Comparison of ENCODE assay signal across 20 mouse cellular contexts in the genomic region with DNA sequence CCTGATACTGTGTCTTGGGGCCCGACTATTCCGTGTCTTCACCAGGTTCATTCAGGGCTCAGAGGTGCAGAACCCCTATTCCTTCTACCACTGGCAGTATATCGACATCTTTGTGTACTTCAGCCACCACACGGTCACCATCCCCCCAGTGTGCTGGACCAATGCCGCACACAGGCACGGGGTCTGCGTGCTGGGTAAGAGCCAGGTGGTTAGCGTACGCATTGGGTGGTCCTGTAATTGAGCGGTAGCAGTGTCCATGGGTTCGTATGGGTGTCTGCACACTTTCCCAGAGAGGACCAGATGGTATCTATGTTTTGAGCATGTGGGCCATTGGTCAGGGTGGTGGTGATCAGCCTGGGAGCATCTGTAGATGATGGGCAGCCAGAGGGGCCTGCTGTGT. TPM values are rescaled to one million over a fixed set of nuclear protein-coding genes. Genes with fewer than 3 reads are reported as not detected.
"Had no signal": no experiment of that assay in that cellular context is flagged by ENCODE, and none has a peak within 500 bp of the region (broad histone marks: within the 10 kb centered on the region; RNA-seq: fewer than 3 reads in every experiment).

No protein-coding gene starts in this region.

- H3K27me3 ChIP-seq: lung, embryonic 15.5 days; midbrain, embryonic 13.5 days; midbrain, embryonic 15.5 days; neural tube, embryonic 12.5 days; stomach, embryonic 15.5 days had no signal

- DNase-seq: liver, postnatal 0 days; lung, adult 2 months; lung, postnatal 14 days; lung, postnatal 36 days; right cerebral cortex, postnatal 14 days; thymus, adult 2 months; thymus, postnatal 25 days; thymus, postnatal 4 days had no signal

- H3K27ac ChIP-seq: lung, embryonic 15.5 days; macrophage; midbrain, embryonic 13.5 days; midbrain, embryonic 15.5 days; neural tube, embryonic 12.5 days; stomach, embryonic 15.5 days; stomach, postnatal 0 days had no signal

- H3K4me3 ChIP-seq: lung, embryonic 15.5 days; midbrain, embryonic 13.5 days; midbrain, embryonic 15.5 days; neural tube, embryonic 12.5 days; stomach, embryonic 15.5 days had no signal

- H3K9me3 ChIP-seq: lung, embryonic 15.5 days; midbrain, embryonic 13.5 days; midbrain, embryonic 15.5 days; neural tube, embryonic 12.5 days; stomach, embryonic 15.5 days had no signal

- ATAC-seq: liver, postnatal 0 days; lung, postnatal 0 days; midbrain, embryonic 13.5 days; midbrain, embryonic 15.5 days had no signal

- H3K36me3 ChIP-seq: midbrain, embryonic 15.5 days had no signal

- H3K9ac ChIP-seq: liver, postnatal 0 days; lung, embryonic 15.5 days; midbrain, embryonic 13.5 days; midbrain, embryonic 15.5 days; neural tube, embryonic 12.5 days; stomach, embryonic 15.5 days had no signal

- H3K4me2 ChIP-seq: lung, embryonic 15.5 days; midbrain, embryonic 11.5 days; midbrain, embryonic 13.5 days; midbrain, embryonic 15.5 days; neural tube, embryonic 12.5 days; stomach, embryonic 15.5 days had no signal

RNA-seq across cellular contexts. Expression of gene C1qtnf1, which starts 53.2 kb away (rescaled TPM):
- total RNA-seq: megakaryocyte progenitor cell, adult 5-6 weeks; monocyte, adult 5-6 weeks; neutrophil, adult 5-6 weeks had no signal
